Mouse (Mus musculus): ENCODE data around the gene Pdcd6.

The Pdcd6 gene

DNA sequence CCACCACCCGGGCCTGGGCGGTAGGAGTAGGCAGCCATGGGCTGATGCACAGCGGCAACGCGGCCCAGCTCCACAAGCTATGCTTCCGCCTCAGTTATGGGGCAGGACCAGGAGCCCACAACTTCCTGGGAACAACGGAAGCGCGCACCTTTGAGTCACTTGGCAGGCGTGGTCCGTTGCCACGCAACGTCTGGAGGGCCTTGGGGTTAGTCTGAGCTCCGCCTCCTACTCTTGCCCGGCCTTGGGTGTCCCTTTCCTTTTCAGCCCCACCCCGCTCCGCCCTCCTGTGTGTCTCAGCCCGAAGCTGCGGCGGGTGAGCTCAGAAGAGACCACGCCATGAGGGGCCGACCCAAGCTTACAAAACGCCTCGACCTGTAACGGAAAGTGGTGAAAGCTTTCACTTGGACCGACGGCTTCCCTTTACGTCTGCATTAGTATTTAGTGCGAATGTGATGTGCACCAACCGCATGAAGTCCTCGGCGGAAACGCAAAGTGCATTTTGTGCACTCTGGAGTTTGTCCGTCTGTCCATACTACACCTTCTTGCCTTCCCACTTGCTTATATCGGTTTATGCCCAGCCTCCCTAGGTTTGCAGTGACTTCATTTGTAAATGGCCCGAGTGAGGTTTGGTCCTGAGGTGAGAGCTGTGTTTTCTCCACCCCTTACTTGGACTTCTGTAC lies at the start of gene Pdcd6:
Gene Pdcd6, minus strand, starts transcription at position 411 of the 680 bp plus-strand sequence.
- peak; percentile 91 for DNase-seq

DNA sequence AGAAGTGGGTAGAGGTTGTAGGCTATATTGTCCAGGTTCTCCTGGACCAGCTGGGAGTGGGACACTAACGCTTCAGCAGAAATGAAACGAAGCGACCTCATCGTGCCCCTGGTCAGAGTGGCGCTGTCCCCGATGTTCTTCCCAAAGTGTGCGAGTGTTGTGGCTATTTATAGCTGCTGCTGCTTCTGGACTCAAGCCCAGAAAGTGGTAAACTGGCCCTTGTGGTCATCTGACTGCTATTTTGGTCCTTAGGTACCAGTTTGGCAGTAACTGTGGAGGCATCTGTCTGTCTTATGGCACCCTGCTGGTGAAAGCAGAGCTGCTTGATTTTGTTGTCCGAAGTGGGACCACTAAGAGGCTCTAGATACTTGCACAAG lies 46.5 kb upstream of the Pdcd6 start, which contains the start of gene Lrrc14b:
Gene Lrrc14b, minus strand, starts transcription at position 147 of the 377 bp plus-strand sequence.
- peak; percentile 36 for DNase-seq

DNA sequence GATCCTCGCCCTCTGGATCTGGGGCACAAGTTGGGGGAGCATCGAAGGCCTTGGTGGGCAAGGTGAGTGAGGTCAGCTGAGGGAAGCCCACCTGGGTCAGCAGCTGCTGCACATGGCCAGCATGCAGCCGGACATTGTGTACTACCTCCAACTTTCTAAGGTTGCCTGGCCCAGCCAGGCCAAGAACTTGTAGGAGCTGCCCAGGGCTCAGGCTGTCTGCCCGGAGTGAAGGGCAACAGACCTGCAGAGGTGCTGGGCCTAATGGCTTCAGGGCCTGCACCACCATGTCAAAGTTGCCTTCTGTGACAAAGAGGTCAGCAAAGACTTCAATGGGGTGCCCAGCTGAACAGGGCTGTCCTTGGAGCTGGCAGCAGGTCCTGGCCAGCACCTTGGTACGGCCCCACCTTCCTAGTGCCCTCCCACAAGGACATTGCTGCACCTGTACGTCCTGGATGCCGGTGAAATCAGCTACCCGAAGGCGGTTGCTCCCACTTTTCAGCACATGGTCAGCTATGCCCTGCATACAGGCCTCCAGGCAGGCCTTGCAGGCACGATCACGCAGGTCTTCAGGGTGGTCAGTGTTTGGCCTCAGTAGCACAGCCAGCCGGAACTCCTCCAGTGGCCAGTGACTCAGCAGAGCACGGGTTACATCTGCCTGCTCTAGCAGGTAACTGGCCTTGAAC lies 45.9 kb upstream of the Pdcd6 start:
- DNase-seq, result no peak

DNA sequence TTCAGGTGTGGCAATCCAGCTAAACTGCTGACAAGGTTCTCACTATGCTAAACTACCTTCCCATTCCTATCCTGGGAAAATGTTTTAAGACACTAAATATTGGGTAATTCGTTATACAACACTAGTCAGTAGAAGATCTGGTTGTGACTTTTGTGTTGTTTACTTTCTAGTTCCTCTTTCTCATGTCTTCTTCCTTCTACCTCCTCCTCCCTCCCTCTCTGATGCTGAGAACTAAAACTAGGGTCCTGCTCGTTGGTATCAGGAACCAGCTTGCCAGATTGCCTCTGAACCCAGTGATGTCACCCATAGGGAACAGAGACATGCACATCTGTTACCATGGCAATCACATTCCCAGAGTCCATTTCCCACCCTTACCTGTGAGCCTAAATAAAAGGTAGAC lies 44.8 kb upstream of the Pdcd6 start:
- DNase-seq, result no peak

DNA sequence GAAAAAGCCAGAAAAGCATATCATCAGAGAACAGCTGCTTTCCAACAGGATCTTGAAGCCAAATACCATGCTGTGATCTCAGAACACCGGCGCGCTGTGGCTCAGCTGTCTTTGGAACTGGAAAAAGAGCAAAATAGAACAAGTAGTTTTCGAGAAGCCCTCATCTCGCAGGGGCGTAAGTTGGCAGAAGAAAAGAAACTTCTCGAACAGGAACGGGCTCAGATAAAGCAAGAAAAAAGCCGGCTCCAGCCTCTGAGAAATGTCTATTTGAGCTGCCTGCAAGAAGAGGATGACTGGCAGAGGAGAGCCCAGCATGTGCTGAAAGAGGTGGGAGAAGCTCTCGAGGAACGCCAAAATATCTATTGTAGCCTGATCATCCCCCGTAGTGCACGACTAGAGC lies 39.1 kb upstream of the Pdcd6 start:
- DNase-seq, result no peak

DNA sequence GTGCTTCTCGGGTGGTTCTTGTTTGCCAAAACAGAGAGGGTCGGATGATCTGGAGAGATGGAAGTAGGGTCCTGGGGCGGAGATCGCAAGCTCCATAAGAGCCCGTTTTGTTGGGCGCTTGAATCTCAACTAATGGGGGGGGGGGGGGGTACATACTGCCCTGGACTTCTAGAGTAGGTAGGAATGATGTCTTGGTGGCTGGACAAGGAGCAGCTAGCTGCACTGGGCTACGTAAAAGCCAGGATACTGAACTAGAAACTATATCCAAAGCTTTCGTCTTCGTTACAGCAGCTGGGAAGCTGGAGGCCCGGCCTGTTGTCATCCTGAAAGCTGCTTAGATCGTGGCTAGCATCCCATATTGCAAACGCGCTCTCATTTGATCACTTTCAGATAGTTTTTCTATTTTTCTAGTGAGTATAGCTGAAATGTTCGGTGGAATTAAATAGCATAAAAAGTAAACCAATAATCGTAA lies 33.1 kb upstream of the Pdcd6 start:
- DNase-seq, result no peak

DNA sequence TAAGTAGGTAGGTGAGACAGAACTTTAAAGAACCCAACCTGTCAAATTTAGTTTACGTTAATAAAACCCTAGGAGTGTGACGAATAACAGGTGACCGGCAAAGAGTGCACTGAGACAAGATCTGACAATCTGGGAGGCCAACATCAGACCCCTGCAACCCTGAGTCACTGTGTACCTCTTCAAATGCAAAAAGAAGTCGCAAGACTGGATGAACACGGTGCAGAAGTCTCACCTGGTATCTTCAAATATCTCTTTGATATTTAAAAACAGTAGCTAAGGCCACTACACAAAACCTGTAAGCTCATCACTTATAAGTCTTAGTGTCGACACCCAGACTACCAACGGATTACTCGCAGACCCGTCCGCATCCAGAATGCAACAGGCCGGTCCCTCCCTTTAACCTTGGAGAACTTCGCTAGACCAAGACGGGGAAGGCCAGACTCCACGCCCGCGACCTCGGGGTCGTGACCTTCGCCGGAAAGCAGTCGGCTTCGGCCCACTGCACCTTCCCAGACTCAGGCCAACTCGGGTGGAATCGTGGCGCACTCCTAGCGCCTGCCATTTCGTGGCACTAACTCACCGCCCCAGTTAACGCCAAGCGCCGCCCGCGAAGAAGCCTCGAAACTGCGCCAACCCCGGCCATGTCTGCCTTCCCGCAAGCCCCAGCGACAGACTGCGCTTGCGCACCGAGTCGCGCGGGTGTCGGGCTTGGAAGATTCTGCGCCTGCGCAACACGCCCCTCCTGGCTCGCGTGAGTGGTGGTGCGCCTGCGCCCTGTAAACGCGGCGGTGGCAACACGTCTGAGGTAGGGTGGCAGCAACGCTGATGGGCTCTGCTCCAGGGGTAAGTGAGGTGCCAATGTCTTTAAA lies 32.4 kb upstream of the Pdcd6 start, which contains the start of the genes Sdha and Ccdc127:
Gene Sdha, minus strand, starts transcription at position 715 of the 869 bp plus-strand sequence.
Gene Ccdc127, plus strand, starts transcription at position 744 of the 869 bp plus-strand sequence.
- DNase-seq, result peak; percentile 96

DNA sequence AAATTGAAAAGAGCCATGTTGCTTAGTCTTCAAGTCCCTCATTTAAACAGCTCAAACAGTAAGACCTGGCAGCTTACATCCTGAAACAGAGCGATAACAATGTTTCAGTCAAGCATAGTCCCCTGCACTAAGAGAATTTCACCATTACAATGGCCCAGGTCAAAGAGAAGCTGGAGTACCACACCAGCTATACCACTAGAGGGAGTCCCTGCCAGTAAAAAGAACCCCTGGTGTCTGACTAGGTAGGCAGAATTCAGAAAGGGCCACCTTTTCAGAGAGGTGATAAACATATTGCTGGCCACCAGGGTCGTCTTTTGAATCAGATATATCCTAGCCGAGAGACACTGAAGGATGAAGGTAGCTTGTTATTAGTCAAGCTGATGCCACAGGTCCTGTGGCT lies 23.7 kb upstream of the Pdcd6 start:
- DNase-seq, result no peak

DNA sequence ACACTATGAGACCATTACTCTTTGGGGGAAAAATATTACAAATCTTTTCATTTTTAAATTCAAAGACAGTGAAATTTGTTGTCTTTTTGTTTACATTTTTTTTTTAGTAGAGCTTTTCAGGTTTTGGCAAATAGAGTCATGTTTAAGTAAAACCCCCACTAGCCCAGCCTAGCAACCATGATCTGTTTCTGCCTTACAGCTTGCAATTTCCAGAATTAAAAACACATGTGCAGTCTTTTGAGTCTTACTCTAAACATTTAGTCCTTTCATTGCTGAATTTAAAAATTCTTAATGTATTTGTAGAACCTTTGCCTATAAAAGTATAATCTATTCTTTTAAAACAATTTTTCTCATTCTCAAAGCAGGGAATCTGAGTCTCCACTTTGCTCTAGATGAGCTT lies 11.9 kb upstream of the Pdcd6 start:
- no peak for DNase-seq

DNA sequence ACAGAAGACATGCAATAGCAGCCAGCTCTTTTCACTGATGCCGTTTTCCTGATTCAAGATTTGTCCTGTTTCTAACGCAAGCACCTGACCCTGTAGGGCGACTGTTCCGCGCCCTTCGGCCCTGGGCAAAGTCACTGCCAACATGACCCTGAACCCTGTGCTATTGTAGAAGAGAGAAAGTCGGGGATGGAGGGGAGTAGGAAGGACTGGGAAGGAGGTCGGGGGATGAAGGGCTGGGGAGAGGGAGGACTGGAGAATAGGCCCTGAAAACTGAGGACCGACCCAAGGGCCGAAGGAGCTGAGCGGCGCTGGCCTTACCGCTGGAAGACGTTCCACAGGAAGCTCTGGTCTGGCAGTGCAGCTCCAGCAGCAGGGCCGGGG lies 601 bp downstream of the Pdcd6 start:
- no peak for DNase-seq

DNA sequence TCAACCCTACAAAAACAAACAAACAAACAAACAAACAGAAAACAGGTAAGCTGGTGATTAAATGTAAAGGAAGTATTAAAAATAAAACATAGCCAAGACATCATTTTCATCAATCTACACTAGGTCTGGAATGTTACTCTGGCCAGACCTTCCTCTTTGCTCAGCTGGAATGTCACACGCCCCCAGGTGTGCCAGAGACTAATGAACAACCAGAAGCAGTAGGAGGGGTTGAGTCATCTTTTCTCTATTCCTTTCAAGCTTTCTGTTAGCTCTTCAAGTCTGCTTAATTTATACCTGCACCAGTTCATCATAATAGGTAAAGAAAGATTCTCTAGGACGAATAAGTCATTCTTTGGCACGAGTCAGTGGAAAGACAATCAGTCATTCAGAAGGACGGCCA lies 994 bp downstream of the Pdcd6 start:
- no peak for DNase-seq

DNA sequence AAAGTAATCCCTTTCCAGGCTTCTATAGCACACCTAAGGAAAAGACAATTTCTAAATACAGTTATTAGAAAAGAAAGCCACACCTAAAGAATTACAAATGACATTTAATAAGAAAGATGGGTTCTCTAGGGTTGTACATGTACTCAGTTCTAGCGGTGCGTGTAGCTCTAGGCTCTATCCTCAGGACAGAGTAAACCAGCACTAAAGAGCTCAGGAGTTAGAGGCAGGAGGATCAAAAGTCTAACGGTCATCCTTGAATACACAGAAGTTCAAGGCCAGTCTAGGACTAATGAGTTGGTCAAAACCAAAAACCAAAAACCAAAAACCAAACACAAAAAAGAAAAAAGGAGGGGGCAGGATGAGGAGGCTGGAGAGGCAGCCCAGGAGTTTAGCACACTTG lies 2.8 kb downstream of the Pdcd6 start:
- DNase-seq, result no peak

DNA sequence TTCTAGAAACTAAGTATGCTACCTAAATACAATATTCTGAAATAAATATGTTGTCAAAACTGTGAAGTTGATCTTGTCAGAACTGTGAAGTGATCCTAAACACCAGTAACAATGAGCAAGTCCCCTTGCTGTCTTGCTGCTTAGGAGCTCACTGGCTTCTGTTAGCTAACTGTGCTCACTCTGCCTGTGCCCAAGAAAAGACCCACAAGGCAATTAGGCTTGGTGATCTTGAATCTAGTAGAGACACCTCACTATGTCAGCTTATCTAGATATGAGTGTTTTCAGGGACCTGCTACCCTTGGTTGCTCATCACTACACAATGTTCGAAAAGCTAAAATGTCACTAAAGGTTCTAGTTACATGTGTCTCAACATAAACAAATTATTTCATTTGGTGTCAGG lies 11.6 kb downstream of the Pdcd6 start:
- no peak for DNase-seq

DNA sequence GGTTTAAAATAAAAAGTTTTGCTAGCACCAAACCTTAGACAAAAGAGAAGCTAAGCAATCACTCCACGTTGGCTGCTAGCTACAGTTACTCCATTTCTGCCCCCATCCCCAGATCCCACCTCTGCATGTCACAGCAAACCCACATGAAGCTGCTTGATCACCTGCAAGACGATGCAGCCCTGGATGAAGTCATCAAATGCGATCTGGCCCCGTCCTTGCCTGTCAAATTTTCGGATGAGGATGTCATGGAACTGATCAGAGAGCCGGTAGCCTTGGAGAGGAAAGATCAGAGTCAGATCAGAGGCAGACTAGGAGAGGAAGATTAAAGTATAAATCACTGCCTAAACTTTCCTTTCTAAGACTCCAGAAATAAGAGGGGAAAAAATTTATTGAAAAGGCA lies 12.0 kb downstream of the Pdcd6 start:
- DNase-seq, result no peak

DNA sequence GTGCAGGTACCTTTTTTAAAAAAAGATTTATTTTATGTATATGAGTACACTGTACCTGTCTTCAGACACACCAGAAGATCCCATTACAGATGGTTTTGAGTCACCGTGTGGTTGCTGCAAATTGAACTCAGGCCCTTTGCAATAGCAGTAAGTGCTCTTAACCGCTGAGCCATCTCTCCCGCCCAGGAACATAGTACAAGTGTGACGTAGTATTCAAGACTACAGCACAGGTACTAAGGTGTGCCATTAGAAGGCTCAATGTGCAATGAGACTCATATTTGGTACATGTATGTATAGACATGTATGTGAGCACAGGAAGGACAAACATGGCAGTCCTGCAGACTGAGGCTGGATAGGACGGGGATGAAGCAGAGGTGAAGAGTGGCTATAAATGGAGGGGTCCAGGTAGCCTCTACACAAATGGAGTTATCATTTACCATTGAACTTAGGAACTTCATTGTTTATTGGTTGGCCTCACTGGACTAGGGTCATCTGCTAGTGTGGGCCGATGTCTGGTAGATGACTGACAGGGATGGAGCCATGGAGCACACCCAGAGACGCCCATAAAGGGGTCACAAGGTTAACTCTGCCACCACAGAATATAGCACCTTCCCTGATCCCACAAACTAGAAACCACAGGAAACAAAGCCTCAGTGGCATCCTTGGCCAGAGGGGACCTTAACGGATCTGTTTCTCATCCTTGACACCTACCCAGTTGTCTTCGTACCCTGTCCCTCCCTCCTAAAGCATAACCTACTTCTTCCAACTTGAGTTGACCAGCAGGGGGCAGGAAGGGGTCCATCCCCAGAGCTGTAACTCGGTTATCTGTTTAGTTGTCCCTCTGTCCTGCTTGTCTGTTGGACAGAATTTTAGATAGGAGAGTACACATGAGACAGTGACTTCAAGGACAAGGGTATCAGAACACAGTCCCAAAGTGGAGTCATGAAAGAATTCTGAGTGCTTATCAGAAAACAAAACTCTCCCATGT lies 15.0 kb downstream of the Pdcd6 start:
- no peak for DNase-seq

DNA sequence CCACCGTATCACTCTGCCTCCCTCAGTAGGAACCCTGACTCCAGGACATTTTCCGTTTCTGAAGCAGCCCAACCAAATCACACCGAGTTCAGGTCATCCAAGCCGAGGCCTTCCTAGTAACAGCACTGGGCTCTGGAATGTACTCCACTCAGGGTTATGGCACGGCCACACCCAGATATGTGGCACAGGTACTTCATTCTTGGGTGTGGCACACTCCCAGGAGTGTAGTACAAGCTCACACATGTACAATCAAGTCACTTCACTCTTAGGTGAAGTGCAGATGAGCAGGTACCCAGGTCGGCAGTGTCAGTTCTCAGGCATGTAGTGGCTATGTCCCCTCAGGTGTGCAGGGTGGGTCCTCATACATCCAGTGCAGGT lies 15.8 kb downstream of the Pdcd6 start:
- DNase-seq, result no peak

DNA sequence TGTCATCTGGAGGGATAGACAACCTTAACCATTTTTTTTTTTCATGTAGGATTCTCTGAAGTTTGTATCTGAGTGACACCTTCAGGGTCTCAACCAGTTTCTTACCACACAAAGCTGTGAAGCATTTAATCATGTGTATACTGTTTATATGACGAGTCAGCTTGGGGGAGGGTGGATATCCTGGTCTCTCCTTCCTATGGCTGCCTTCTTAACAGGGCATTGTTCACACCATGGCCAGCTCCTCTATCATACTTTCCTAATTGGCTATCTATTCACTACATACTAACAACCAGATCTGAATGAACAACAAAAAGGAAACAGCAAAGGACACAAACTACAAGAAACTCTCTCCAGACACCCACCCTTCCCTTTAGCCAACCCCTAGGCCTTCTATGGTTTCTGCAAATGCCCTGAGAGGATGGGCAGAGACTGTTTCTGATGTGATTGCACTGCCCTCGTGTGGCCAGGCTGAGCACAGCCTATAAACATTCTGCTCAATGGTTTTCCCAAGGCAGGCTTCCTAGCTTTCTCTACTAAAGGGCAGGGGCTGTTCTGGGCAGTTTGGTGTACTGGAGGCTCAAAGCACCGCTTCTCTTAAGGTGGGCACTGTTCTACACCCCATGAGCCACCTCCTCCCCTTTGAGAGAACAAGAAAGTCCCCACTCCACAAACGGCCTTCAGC lies 16.3 kb downstream of the Pdcd6 start:
- peak; percentile 27 for DNase-seq

DNA sequence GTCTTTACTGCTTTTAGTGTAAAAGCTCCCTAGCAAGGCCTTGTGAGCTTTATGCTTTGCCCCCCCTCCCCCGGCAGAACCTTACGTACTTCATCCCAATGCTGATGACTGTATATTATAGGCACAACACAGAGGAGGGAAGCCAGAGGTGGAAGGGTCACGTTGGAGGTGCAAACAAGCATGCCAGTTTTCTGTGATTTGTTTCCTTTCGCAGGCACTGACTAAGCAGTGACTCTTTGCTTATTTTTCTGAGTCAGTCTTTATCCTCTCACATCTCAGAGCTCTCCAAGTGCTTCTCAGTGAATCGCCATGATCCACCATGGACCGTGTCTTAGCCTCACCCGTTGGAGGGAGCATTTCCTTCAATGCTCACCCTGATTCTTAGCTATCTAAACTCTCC lies 21.0 kb downstream of the Pdcd6 start:
- no peak for DNase-seq

DNA sequence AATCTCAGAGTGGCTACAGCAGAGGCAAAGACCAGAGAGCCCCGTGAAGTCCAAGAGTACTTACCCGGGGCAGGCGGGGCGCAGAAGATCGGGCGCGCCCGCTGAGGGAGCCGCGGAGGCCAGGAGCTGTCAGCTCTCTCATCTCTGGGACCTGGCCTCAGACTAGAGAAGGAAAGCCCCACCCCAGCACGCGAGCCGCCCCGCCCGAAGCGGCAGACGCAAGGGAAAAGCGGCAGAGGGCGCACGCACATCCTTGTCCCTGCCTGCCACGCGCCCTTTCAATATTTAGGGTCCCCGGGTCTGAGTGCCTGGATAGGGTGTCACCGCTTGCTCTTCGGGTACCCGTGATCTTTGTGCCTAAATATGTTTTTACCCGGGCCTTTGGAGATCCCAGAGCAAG lies 25.2 kb downstream of the Pdcd6 start, which contains the start of gene Ahrr:
Gene Ahrr, minus strand, starts transcription at position 165 of the 400 bp plus-strand sequence.
- DNase-seq, result no peak

DNA sequence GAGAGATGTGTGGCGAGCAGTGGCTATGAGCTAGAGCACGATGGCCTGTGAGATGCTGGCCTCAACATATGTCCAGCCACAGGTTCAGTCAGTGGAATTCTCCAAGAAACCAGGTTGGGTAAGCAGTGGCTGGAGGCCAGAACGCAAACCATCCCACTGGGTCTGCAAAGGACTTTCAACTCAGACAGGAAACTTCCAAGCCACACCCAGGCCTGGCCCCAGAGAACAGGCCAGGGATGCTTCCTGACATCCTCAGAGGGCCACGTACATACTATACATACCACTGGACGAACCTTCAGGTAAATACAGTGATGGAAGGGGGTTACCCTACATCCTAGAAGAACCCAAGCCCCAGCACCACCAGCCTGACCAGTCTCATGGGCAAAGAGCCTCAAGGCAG lies 27.7 kb downstream of the Pdcd6 start:
- DNase-seq, result no peak

DNA sequence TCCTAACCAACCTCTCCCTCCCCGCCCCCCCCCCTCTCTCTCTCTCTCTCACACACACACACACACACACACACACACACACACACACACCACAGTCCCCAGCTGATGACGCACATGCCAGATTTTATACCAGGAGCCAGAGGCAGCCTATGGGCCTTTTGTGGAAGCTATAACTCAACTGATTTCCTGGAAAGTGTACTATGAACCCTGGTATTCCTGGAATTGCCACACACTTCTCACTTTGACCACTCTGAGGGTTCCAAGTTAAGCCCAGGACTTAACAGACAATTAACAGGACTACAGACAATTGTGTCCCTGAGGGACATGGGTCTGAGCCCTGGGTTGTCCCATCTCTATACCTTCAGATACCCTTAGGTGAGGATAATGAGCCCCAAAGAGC lies 35.1 kb downstream of the Pdcd6 start:
- DNase-seq, result no peak

DNA sequence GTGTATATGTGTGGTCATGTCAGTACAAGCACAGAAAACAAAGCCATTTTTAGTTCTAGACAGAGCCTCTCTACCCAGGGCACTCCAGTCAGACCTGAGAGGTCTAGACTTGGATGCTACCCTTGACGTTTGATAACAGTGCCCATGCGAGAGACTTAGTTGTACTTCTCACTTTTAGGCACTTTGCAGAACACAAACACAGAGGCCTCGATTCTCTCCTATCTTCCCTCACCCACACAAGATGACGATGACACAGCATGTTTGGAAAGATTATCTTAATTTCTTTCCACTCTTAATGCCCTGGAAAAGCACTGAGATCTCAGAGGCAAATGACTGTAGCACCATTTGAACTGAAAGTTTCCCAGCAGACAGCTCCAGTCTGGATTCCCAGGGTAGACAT lies 41.7 kb downstream of the Pdcd6 start:
- DNase-seq, result no peak
